Mouse (Mus musculus): ENCODE data around the gene Bpifb9b.
"Not testable (repeated sequence)": the region's sequence is repeated elsewhere in the genome, so short reads cannot be mapped to it uniquely, and the experiment has no call there.

Bpifb9b gene

GRCm38 (mm10) chr2:154306927-154307326 lies at the start of gene Bpifb9b:
TSS of gene Bpifb9b (plus strand) at chr2:154307227.
- DNase-seq (ENCODE audit: extremely low spot score, low spot score): not testable (repeated sequence)

GRCm38 (mm10) chr2:154257554-154257953 lies 49.5 kb upstream of the Bpifb9b start, which contains the start of gene Bpifb9a:
TSS of gene Bpifb9a (plus strand) at chr2:154257854.
- DNase-seq (ENCODE audit: extremely low spot score, low spot score): not testable (repeated sequence)

- not testable (repeated sequence) for DNase-seq (ENCODE audit: extremely low spot score, low spot score)
Measured at GRCm38 (mm10) chr2:154264397-154264796, 42.6 kb upstream of the Bpifb9b start.

- not testable (repeated sequence) for DNase-seq (ENCODE audit: extremely low spot score, low spot score)
Measured at GRCm38 (mm10) chr2:154291866-154292265, 15.2 kb upstream of the Bpifb9b start.

GRCm38 (mm10) chr2:154292833-154293232 lies 14.2 kb upstream of the Bpifb9b start:
- no peak for DNase-seq (ENCODE audit: extremely low spot score, low spot score)

GRCm38 (mm10) chr2:154294746-154295145 lies 12.3 kb upstream of the Bpifb9b start:
- peak; percentile 70 for DNase-seq (ENCODE audit: extremely low spot score, low spot score)

- peak; percentile 78 for DNase-seq (ENCODE audit: extremely low spot score, low spot score)
Measured at GRCm38 (mm10) chr2:154300496-154300895, 6.5 kb upstream of the Bpifb9b start.

GRCm38 (mm10) chr2:154301763-154302162 lies 5.3 kb upstream of the Bpifb9b start:
- no peak for DNase-seq (ENCODE audit: extremely low spot score, low spot score)

GRCm38 (mm10) chr2:154304604-154305003 lies 2.4 kb upstream of the Bpifb9b start:
- DNase-seq (ENCODE audit: extremely low spot score, low spot score): not testable (repeated sequence)

GRCm38 (mm10) chr2:154313771-154314170 lies 6.7 kb downstream of the Bpifb9b start:
- not testable (repeated sequence) for DNase-seq (ENCODE audit: extremely low spot score, low spot score)

GRCm38 (mm10) chr2:154326852-154327251 lies 19.8 kb downstream of the Bpifb9b start:
- no peak for DNase-seq (ENCODE audit: extremely low spot score, low spot score)

GRCm38 (mm10) chr2:154335572-154335971 lies 28.5 kb downstream of the Bpifb9b start:
- DNase-seq (ENCODE audit: extremely low spot score, low spot score): no peak

- DNase-seq (ENCODE audit: extremely low spot score, low spot score): no peak
Measured at GRCm38 (mm10) chr2:154338161-154338560, 31.1 kb downstream of the Bpifb9b start.

GRCm38 (mm10) chr2:154339356-154339755 lies 32.3 kb downstream of the Bpifb9b start:
- DNase-seq (ENCODE audit: extremely low spot score, low spot score): no peak

GRCm38 (mm10) chr2:154348152-154348551 lies 41.1 kb downstream of the Bpifb9b start:
- no peak for DNase-seq (ENCODE audit: extremely low spot score, low spot score)

GRCm38 (mm10) chr2:154354000-154354425 lies 47.0 kb downstream of the Bpifb9b start:
- DNase-seq (ENCODE audit: extremely low spot score, low spot score): peak; percentile 16

- DNase-seq (ENCODE audit: extremely low spot score, low spot score): no peak
Measured at GRCm38 (mm10) chr2:154367510-154367909, 60.5 kb downstream of the Bpifb9b start.

Measured in neural tube, embryonic 10.5 days (tissue).